Mouse (Mus musculus) ES-E14 (cell line): Measurements from ENCODE around the gene ccdc198.

ENCODE experiments used
- HCFC1 ChIP-seq: IDR thresholded peaks from 2 replicates; pipeline ENCODE4 v1.6.1; 2012; ENCODE audit warnings: low read length, inconsistent platforms, borderline replicate concordance; ENCODE audit not compliant: insufficient read depth
- ZC3H11A ChIP-seq: IDR thresholded peaks from 2 replicates; pipeline ENCODE4 v1.6.1; 2012; ENCODE audit warnings: low read depth, mild to moderate bottlenecking, inconsistent platforms, low read length, borderline replicate concordance
- ZNF384 ChIP-seq: IDR thresholded peaks from 2 replicates; pipeline ENCODE4 v1.6.1; 2012; ENCODE audit warnings: low read depth, low read length, inconsistent platforms

DNA sequence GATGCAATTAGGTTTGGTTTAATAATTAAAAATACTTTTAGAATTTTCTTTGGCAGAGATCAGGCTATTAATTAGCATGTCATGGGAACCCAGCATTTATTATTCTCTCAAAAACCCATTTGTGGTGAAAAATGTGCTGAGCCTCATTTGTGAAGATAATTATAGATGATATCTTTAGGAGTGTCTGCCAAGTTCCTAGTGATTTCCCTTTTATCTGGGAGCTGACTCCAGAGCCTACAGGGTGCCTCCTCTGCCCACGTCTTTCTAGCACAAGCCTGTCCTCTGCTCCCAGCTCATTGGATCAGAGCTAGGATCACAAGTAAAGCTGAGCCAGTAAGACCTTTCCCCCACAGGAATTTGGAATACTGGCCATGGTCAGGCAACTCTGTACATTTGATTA, 3.8 kb downstream of the ccdc198 start:
- no peak for TF ChIP-seq ZNF384
- TF ChIP-seq HCFC1: no peak
- TF ChIP-seq ZC3H11A: no peak
